Mouse (Mus musculus): ENCODE data around the gene Zfp595. TPM values are rescaled to one million over a fixed set of nuclear protein-coding genes. Genes with fewer than 3 reads are reported as not detected.
A peak's percentile ranks its signal among the peaks of the same experiment; 100 is the strongest.
"Not testable (repeated sequence)": the region's sequence is repeated elsewhere in the genome, so short reads cannot be mapped to it uniquely, and the experiment has no call there.

Gene Zfp595
- total RNA-seq (2021), result 1 to 10 TPM; 1.9 to 2.2 TPM

DNA sequence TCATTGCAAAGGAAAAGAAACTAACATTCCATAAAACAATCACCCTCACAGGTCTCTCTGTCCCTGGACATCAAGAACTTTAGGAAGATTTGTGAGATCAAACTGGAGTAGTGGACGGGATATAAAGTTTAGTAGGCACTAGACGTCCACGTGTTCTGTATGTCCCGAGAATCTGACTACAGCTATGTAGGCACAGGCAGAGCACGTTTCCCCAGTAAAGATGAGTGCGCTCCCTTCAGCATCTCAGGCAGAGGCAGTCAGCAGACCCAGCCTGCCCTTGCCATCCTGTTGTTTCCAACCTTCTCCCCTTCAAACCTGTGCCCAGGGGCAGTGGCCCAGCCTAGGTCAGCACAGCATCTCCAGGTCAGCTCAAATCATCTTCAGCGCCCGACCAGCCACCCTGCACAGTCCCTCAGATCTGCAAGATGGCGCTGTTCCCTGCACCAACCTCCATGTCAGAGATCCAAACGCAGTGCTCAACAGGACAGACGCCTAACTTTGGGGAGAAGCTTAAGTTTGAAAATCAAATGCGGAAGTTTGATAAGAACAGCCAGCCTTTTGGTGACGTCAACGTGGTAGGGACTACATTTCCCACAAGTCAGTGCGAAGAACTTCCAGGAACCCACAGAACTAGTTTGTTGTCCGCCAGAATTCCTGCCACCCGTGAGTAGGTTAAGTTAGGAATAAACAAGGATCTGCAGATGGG, at the start of gene Zfp595:
Zfp595 (minus strand) TSS at position 552 of the 706 bp plus-strand sequence.
- peak; percentile 81 to 84 for DNase-seq
- intact Hi-C loops (cut with DNase I), result loop anchor here (2.0 kb wide), 1 partner anchor 27 kb away; no protein-coding TSS in a partner anchor

DNA sequence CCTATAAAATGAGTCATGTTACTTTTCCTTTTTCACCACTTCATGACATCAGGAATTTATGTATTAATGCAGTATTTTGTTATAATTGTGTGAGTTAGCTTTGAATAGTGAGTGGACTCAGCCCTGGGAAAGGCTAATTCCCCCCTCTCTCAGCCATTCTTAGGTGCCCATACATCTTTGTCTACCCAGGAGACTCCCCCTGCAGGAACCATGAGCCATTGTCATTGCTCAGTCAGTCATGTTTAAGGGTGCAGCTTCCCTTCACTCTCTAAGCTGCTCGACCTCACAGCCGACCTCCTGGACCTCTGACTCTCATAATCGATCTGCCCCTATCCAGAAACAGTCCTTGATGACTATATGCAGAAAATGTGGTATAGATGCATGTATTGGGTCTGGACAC, 43.9 kb upstream of the Zfp595 start:
- DNase-seq; intact Hi-C loops (cut with DNase I): not testable (repeated sequence)

DNA sequence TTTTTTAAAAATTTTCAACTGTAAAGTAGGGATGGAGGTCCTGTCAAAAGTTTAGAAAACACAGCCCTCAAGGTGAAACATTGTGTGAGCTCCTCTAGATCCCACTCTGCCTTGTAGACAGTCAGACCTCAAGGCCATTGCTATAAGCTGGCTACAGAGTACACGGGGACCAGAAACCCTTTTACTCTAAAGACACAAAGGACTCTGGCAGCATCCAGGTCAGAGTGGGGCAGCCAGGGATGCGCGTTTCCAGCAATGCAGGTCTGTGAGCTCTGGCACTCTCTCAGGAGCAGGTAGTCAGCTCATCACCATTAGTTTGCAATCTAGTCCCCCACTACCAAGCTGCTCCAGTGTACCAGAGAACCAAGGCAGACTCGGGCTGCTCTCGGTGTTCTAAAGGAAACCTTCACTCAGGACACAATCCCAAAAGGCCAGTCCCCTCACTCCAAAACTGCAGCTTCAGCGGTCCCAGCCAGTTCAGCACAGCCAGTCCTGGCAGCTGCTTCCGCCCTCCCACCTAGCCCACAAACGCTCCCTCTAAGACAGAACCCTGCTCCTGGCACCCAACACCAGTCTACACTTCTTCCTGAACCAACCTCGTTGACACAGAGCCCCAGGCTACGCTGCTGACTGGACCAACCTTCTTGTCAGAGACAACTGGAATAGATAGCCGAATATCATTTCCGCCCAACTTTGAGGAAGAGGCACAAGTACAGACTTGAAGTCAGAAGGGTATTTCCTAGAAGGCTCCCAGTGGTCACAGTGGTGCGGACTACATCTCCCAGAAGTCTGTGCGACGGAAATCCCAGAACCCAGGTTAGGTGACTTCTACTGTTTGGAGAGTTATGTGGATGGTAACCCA, 42.9 kb upstream of the Zfp595 start, which contains the start of the genes Gm28041 and Zfp456:
Gm28041 (minus strand) TSS at position 684 of the 862 bp plus-strand sequence.
Zfp456 (minus strand) TSS at position 761 of the 862 bp plus-strand sequence.
- intact Hi-C loops (cut with DNase I), result loop anchor here (1.0 kb wide), 1 partner anchor 15 kb away; the partner anchor contains the start of genes Gm28044 and Zfp953
- DNase-seq, result peak; percentile 71 to 77

DNA sequence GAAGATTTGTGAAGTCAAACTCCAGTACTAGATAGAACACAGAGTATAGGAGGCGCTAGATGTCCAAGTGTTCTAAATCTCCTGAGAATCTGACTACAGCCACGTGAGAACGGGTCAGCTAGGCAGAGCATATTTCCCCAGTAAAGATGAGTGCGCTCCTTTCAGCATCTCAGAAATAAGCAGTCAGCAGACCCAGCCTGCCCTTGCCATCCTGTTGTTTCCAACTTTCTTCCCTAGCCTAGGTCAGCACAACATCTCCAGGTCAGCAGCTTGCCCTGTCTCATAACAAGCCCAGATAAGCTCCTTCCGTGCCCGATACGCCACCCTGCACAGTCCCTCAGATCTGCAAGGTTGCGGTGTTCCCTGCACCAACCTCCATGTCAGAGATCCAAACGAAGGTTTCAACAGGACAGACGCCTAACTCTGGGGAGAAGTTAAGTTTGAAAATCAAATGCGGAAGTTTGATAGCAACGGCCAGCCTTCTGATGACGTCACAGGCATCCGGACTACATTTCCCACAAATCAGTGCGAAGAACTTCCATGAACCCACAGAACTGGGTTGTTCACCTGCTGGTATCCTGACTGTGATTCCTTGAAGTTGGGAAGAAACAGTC, 27.9 kb upstream of the Zfp595 start, which contains the start of the genes Gm28044 and Zfp953:
Gm28044 (minus strand) TSS at position 406 of the 614 bp plus-strand sequence.
Zfp953 (minus strand) TSS at position 475 of the 614 bp plus-strand sequence.
- DNase-seq, result peak; percentile 91 to 93
- intact Hi-C loops (cut with DNase I), result loop anchor here (1.0 to 10.0 kb wide), 6 partner anchors 15 to 365 kb away; partner anchors contain the start of genes Gm28041, Zfp429, Zfp456 and Zfp58

DNA sequence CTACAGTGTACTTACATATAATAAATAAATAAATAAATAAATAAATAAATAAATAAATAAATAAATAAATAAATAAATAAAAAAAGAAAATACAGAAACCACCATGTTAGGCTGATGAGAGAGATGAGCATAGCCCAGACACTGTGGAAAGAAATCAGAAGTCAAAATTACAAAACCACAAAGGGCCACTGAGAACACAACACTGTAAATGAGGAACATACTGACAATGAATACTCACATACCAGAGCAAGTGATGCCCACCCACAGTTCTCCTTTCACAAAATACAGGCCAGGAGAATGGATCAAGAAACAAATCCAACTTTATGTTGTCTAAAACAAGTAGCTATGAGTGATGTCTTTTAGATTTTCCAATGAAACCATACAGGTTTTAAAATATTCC, 19.5 kb upstream of the Zfp595 start:
- intact Hi-C loops (cut with DNase I), result no loop called here
- no peak for DNase-seq

DNA sequence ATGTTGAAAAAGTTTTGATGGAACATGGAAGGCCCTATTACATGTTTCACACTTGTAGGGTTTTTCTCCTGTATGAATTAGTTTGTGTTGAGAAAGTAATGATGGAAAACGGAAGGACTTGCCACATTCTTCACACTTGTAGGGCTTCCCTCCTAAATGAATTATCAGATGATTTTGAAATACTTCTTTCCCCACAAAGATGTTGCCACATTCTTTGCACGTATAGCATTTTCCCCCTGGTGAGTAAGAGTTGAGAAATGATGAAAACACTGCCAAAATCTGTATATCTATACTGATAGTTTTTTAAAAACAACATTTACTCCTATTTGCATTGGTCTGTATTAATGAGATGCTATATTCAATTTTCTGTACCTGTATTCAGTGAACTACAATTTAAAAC, 11.1 kb upstream of the Zfp595 start:
- DNase-seq, result no peak

DNA sequence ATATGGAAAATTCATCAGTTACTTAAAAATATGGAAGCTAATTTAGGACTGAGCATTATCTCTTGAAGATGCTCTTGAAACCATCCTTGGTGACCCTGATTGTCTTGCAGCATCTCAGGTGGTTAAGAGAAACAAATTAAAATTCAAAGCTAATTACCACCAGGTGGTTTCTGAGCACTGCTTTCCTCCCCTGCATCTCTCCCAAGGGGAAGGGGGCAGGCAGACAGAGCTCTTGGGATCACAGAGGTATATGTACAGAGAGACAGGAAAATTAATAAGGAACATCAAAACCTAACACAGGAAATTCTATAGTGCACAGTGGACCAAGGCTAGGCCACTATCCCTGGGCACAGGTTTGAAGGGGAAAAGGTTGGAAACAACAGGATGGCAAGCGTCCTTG, 507 bp upstream of the Zfp595 start:
- intact Hi-C loops (cut with DNase I), result loop anchor here (2.0 kb wide), 1 partner anchor 26 kb away; no protein-coding TSS in a partner anchor
- peak in 1 of 2 experiments; percentile 2 for DNase-seq

More for the DNA sequence above, 11.1 kb upstream of the Zfp595 start:
- intact Hi-C loops (cut with DNase I), result no loop called here

DNA sequence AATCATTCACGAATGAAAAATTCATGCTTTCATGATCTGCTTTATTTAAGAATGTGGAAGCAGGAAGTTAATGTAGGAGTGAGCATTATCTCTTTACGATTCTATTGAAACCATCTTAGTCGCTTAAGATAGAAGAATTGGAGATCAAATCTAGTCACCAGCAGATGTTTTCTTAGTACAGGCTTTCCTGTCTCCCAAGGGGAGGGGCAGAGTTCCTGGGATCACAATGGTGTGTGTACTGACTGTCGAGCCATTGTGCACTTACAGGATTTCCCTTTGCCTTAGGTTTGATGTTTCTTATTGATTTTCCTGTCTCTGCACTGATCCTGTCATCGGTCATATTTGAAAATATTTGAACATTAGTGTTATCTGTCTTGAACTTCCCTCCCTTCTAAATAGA, 25.7 kb downstream of the Zfp595 start:
- DNase-seq, result no peak
- intact Hi-C loops (cut with DNase I), result loop anchor here (2.0 to 10.0 kb wide), 5 partner anchors 28 to 418 kb away; partner anchors contain the start of genes Gm49345, Zfp65 and Zfp729a

DNA sequence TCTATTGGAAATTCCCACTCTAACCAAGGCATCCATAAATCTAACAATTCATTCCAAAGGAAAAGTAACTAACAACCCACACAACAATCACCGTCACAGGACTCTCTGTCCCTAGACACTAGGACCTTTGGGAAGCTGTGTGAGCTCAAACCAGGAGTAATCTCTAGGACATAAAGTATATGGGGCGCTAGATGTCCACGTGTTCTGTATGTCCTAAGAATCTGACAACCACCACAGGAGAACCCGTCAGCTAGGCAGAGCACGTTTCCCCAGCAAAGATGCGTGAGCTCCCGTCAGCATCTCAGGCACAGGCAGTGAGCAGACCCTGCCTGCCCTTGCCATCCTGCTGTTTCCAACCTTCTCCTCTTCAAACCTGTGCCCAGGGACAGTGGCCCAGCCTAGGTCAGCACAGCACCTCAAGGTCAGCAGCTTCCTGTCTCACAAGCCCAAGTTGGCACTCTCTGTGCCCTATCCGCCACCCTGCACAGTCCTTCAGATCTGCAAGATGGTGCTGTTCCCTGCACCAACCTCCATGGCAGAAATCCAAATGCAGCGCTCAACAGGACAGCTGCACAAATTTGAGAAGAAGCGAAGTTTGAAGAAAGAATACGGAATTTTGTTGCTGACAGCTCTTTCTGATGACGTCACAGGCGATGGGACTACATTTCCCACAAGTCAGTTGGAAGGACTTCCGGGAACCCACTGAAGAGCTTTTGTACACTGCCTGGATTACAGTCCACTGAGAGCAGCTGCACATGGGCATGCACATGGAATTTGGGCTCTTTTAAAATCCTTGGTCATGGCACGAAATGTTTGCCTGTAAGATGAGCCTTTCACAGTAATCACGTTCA, 26.3 kb downstream of the Zfp595 start, which contains the start of gene Zfp457:
Zfp457 (minus strand) TSS at position 664 of the 851 bp plus-strand sequence.
- intact Hi-C loops (cut with DNase I), result loop anchor here (2.0 to 10.0 kb wide), 5 partner anchors 29 to 419 kb away; partner anchors contain the start of genes Gm49345, Zfp65 and Zfp729a
- peak; percentile 88 to 89 for DNase-seq

DNA sequence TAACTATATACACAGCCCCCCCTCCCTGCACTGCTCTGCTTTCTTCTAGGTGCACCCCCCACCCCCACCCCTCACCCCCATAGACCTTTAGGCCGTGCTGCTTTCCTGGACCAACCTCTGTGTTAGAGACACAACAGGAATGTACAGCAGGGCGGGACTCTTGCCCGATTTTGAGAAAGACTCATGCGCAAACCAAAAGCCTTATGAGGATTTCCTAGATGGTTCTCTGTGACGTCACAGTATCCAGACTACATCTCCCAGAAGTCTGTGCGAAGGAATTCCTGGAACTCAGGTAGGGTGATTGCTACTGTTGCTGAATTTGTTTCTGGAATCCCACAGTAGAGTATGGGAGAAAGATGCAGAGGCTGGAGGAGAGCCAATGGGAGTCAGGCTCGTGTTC, 54.1 kb downstream of the Zfp595 start, which contains the start of gene Zfp458:
Zfp458 (minus strand) TSS at position 153 of the 400 bp plus-strand sequence.
- intact Hi-C loops (cut with DNase I), result no loop called here
- no peak for DNase-seq

DNA sequence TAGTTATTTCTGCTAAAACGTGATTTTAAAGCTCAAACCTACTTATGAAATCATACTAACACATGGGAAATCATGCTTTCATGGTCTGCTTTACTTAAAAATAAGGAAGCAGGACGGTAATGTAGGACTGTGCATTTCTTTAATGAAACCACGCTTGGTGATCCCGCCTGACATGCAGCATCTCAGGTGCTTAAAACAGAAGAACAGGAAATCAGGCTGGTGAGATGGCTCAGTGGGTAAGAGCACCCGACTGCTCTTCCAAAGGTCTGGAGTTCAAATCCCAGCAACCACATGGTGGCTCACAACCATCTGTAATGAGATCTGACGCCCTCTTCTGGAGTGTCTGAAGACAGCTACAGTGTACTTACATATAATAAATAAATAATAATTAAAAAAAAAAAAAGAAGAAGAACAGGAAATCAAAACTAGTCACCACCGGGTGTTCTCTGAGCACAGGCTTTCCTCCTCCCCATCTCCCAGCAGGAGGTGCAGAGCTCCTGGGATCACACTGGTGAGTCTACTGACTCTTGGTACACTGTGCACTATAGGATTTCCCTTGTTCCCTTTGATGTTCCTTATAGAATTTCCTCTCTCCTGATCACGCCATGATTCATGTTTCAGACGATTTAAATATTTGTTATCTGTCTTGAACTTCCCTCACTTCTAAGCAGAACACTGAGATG, 62.8 kb downstream of the Zfp595 start:
- intact Hi-C loops (cut with DNase I), result loop anchor here (5.0 to 10.0 kb wide), 4 partner anchors 142 to 458 kb away; partner anchors contain the start of genes Gm26965, Gm28557, Zfp65 and Zfp87
- not testable (repeated sequence) for DNase-seq

DNA sequence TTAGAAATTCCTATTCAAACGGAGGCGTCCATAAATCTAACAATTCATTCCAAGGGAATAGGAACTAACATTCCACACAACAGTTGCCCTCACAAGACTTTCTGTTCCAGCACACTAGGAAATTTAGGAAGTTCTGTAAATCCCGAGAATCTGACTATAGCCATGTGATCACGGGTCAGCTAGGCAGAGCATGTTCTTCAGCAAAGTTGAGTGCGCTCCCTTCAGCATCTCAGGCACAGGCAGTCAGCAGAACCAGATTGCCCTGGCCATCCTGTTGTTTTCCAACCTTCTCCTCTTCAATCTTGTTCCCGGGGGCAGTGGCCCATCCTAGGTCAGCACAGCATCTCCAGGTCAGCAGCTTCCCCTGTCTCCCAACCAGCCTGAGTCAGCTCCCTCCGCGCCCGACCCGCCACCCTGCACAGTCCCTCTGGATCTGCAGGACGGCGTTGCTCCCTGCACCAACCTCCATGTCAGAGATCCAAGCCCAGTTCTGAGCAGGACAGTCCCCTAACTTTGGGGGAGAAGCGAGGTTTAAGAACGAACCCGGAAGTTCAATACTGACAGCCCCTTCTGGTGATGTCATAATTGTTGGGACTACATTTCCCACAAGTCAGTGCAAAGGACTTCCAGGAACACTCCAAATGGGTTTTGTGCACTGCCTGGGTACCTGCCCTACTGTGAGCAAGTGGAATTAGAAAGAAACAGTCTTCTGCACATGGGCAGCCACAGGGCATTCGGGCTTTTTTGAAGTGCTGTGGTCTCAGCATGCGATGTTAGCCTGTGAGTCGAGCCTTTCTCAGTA, 63.6 kb downstream of the Zfp595 start:
- DNase-seq, result peak; percentile 70 to 78
- intact Hi-C loops (cut with DNase I), result loop anchor here (5.0 to 10.0 kb wide), 3 partner anchors 141 to 256 kb away; partner anchors contain the start of genes Gm26965, Gm28557 and Zfp87

Other genes with a start within 250 kb of the Zfp595 start
- 1 to 10 TPM in 1 of 2 experiments, under 1 TPM in 1; 0.60 to 1.6 TPM for gene Zfp708, start 234.6 kb downstream of the Zfp595 start, total RNA-seq (2021)
- 1 to 10 TPM; 2.9 to 3.0 TPM for gene Gm28557, start 224.0 kb downstream of the Zfp595 start, total RNA-seq (2021)
- gene Rslcan18, start 216.3 kb downstream of the Zfp595 start, total RNA-seq (2021), result 1 to 10 TPM in 1 of 2 experiments, under 1 TPM in 1; 0.95 to 1.1 TPM
- gene Zfp759, start 210.9 kb downstream of the Zfp595 start, total RNA-seq (2021), result 1 to 10 TPM; 5.0 to 5.9 TPM
- gene Rsl1, start 159.4 kb downstream of the Zfp595 start, total RNA-seq (2021), result 1 to 10 TPM; 2.7 to 3.1 TPM
- 1 to 10 TPM in 1 of 2 experiments, under 1 TPM in 1; 0.84 to 1.3 TPM for gene Zfp455, start 138.1 kb downstream of the Zfp595 start, total RNA-seq (2021)
- 1 to 10 TPM; 2.0 to 2.5 TPM for gene Zfp458, start 54.1 kb downstream of the Zfp595 start, total RNA-seq (2021)
- 1 to 10 TPM; 2.0 to 5.2 TPM for gene Zfp457, start 26.1 kb downstream of the Zfp595 start, total RNA-seq (2021)
- gene Gm28044, start 28.0 kb upstream of the Zfp595 start, total RNA-seq (2021), result 1 to 10 TPM; 1.4 TPM
- gene Zfp953, start 28.0 kb upstream of the Zfp595 start, total RNA-seq (2021), result 1 to 10 TPM; 1.1 to 1.5 TPM
- gene Gm28041, start 43.2 kb upstream of the Zfp595 start, total RNA-seq (2021), result 1 to 10 TPM; 1.7 to 2.1 TPM
- gene Zfp456, start 43.2 kb upstream of the Zfp595 start, total RNA-seq (2021), result under 1 TPM; 0.72 to 0.76 TPM
- 1 to 10 TPM; 1.3 to 3.1 TPM for gene Zfp429, start 67.2 kb upstream of the Zfp595 start, total RNA-seq (2021)
- 1 to 10 TPM in 1 of 2 experiments, under 1 TPM in 1; 0.58 to 1.2 TPM for gene Zfp459, start 88.8 kb upstream of the Zfp595 start, total RNA-seq (2021)
- 10 to 100 TPM in 1 of 2 experiments, 1 to 10 TPM in 1; 10.0 to 10.2 TPM for gene Zfp874a, start 119.1 kb upstream of the Zfp595 start, total RNA-seq (2021)
- 10 to 100 TPM; 16.8 to 22.4 TPM for gene Zfp874b, start 151.7 kb upstream of the Zfp595 start, total RNA-seq (2021)
- 1 to 10 TPM; 3.5 to 4.7 TPM for gene Zfp58, start 168.0 kb upstream of the Zfp595 start, total RNA-seq (2021)
- not detected for gene Gm26965, start 193.6 kb upstream of the Zfp595 start, total RNA-seq (2021)
- gene Zfp87, start 193.6 kb upstream of the Zfp595 start, total RNA-seq (2021), result 1 to 10 TPM; 7.1 TPM
- 1 to 10 TPM; 3.5 to 4.1 TPM for gene Zfp748, start 221.3 kb upstream of the Zfp595 start, total RNA-seq (2021)

All from heart, postnatal 36 days (tissue).